Mouse (Mus musculus) MEL (cell line): ENCODE data around the gene Sptbn1.

Experiments
- CTCF ChIP-seq, 3 experiments: IDR thresholded peaks in 2 of 3; conservative IDR thresholded peaks in 1 of 3; 2 replicates each; pipeline ENCODE4 v1.5.1; 2011 to 2012; ENCODE audit warnings: low read length in 3 of 3, low read depth in 2 of 3, mild to moderate bottlenecking in 2 of 3, improper control_type of control experiment in 1 of 3, inconsistent platforms in 1 of 3, mixed read lengths in 1 of 3, moderate library complexity in 1 of 3; ENCODE audit not compliant: control insufficient read depth in 1 of 3, insufficient read depth in 1 of 3, poor library complexity in 1 of 3, severe bottlenecking in 1 of 3
- MAFK ChIP-seq: IDR thresholded peaks from 2 replicates; pipeline ENCODE4 v1.6.1; 2011; ENCODE audit warnings: low read depth, mild to moderate bottlenecking, low read length, improper control_type of control experiment, borderline replicate concordance
- POLR2A ChIP-seq, 2 experiments: IDR thresholded peaks; 2 replicates each; pipeline ENCODE4 v1.6.1; 2011 to 2012; ENCODE audit warnings: low read length in 2 of 2, mild to moderate bottlenecking in 2 of 2, control low read depth in 1 of 2, improper control_type of control experiment in 1 of 2, low read depth in 1 of 2, moderate library complexity in 1 of 2; ENCODE audit not compliant: control insufficient read depth in 1 of 2, insufficient read depth in 1 of 2, poor library complexity in 1 of 2
- POLR2AphosphoS2 ChIP-seq: IDR thresholded peaks from 2 replicates; pipeline ENCODE4 v1.6.1; 2011; ENCODE audit warnings: low read length, improper control_type of control experiment
- RAD21 ChIP-seq: IDR thresholded peaks from 2 replicates; pipeline ENCODE4 v1.6.1; 2011; ENCODE audit warnings: mild to moderate bottlenecking, low read depth, low read length, improper control_type of control experiment
- TBP ChIP-seq: IDR thresholded peaks from 2 replicates; pipeline ENCODE4 v1.8.0; 2011; ENCODE audit warnings: low read depth, low read length, improper control_type of control experiment

DNA sequence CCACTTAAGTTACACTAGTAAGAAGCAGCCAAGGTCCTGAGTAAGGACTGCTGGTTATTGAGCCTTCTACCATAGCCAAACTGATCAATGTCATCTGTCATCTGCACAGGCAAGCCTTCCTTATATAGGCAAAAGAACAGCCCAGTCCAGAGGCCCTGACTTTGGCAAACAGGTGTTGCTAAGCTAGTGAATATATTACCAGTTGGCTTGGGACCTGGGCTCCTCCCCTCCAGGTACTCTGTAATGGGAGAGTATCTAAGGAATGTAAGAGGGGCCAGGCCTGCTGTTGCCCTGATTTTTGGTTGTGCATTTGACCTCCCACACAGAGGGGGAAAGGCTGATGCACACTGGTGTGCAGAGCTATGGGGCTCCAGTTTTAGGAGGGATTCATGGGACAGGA, 63.6 kb downstream of the Sptbn1 start:
- no peak for TF ChIP-seq CTCF (IDR thresholded peaks at IDR 0.05 in 2 of 3, conservative IDR thresholded peaks at IDR 0.05 in 1 of 3; ENCODE audit: control insufficient read depth in 1 of 3, insufficient read depth in 1 of 3, low read depth in 2 of 3, low read length in 3 of 3, poor library complexity in 1 of 3, severe bottlenecking in 1 of 3)
- TF ChIP-seq POLR2AphosphoS2: no peak
- TF ChIP-seq POLR2A (IDR thresholded peaks at IDR 0.05; ENCODE audit: control insufficient read depth in 1 of 2, insufficient read depth in 1 of 2, low read depth in 1 of 2, low read length in 2 of 2, poor library complexity in 1 of 2): no peak
- TF ChIP-seq TBP: no peak
- TF ChIP-seq MAFK: no peak
- no peak for TF ChIP-seq RAD21
